Mouse (Mus musculus): Measurements from ENCODE around the gene Slc16a1.

GRCm38 (mm10) chr3:104662007-104662406, 23.5 kb downstream of the Slc16a1 start:
- TF ChIP-seq POLR2A (IDR thresholded peaks at IDR 0.05; ENCODE audit: low read depth, low read length), result no peak
- TF ChIP-seq USF1 (IDR thresholded peaks at IDR 0.05; ENCODE audit: low read depth, low read length), result no peak
- no peak for TF ChIP-seq IRF4 (IDR thresholded peaks at IDR 0.05; ENCODE audit: low read depth, low read length)
- no peak for TF ChIP-seq CTCF (conservative IDR thresholded peaks at IDR 0.05 in 1 of 2, IDR thresholded peaks at IDR 0.05 in 1 of 2; ENCODE audit: low read depth in 2 of 2, low read length in 2 of 2)
- no peak for TF ChIP-seq E2F4 (IDR thresholded peaks at IDR 0.05; ENCODE audit: insufficient replicate concordance, low read depth, low read length)
- TF ChIP-seq EP300 (IDR thresholded peaks at IDR 0.05; ENCODE audit: low read length), result no peak
- TF ChIP-seq ETS1 (conservative IDR thresholded peaks at IDR 0.05; ENCODE audit: low read depth, low read length), result no peak
- no peak for TF ChIP-seq TBP (conservative IDR thresholded peaks at IDR 0.05; ENCODE audit: low read depth, low read length)
- no peak for TF ChIP-seq MEF2A (IDR thresholded peaks at IDR 0.05; ENCODE audit: borderline replicate concordance, low read depth, low read length)
- no peak for TF ChIP-seq RCOR1 (conservative IDR thresholded peaks at IDR 0.05; ENCODE audit: low read depth, low read length)
